Comparison of ENCODE assay signal across 15 mouse cellular contexts in genomic region chr2:32294348-32294747, GRCm38 (mm10). TPM values are rescaled to one million over a fixed set of nuclear protein-coding genes. Genes with fewer than 3 reads are reported as not detected.
DNase-seq lines count a peak whose midpoint lies in the region; ATAC-seq and TF ChIP-seq lines count a peak whose summit lies in the region.
"Had no signal": no experiment of that assay in that cellular context is flagged by ENCODE, and none has a peak within 500 bp of the region (broad histone marks: within the 10 kb centered on the region; RNA-seq: fewer than 3 reads in every experiment).

No protein-coding gene starts in this region.

- TF ChIP-seq CTCF in G1E (IDR thresholded peaks at IDR 0.05; ENCODE audit: low read depth, low read length), result no peak

- H3K9ac ChIP-seq in heart, embryonic 14.5 days (ENCODE audit: low read length), result peak overlapping the region; percentile 34; the same call in 1 of the 2 replicates
- H3K9ac ChIP-seq: embryonic facial prominence, embryonic 13.5 days; forebrain, postnatal 0 days; lung, embryonic 15.5 days had no signal

- peaks cover 88% of the 10 kb centered on the region for H3K36me3 ChIP-seq in G1E (replicated peaks)
- H3K36me3 ChIP-seq in heart, embryonic 14.5 days (ENCODE audit: control insufficient read depth, insufficient read depth, low read length), result peaks cover 66% of the 10 kb centered on the region

- no peaks in the 10 kb centered on the region for H3K9me3 ChIP-seq in G1E (replicated peaks)
- H3K9me3 ChIP-seq in heart, embryonic 14.5 days (ENCODE audit: control insufficient read depth, low read length), result no peaks in the 10 kb centered on the region
- H3K9me3 ChIP-seq: embryonic facial prominence, embryonic 13.5 days; lung, embryonic 15.5 days had no signal

- peak; percentile 54 for DNase-seq in cerebellum, adult 11 months
- no peak for DNase-seq in cerebellum, adult 8-10 months
- no peak for DNase-seq in G1E (ENCODE audit: low spot score)
- peak; percentile 75 to 77 for DNase-seq in cerebellum, postnatal 10 days
- no peak for DNase-seq in B cell, adult 2 months
- no peak for DNase-seq in spleen, postnatal 36 days (ENCODE audit: low spot score in 2 of 2)
- DNase-seq: forebrain, postnatal 0 days; kidney, postnatal 4 days; left cerebral cortex, postnatal 4 days; thymus, postnatal 25 days had no signal

- peaks cover 33% of the 10 kb centered on the region for H3K4me1 ChIP-seq in G1E (ENCODE audit: insufficient read depth, low read depth, low read length)
- H3K4me1 ChIP-seq in heart, embryonic 14.5 days (ENCODE audit: control insufficient read depth in 2 of 2, insufficient read depth in 2 of 2, low read length in 2 of 2), result peaks cover 3 to 18% of the 10 kb centered on the region in 2 experiments; a peak in 3 of 4 replicates

- WGBS in heart, embryonic 14.5 days, result 60% methylated on average over 8 of the region's 8 CpGs

- 0 out of 2 replicates have a peak overlapping the region, but pooled peaks have one; percentile 2 for H3K4me3 ChIP-seq in G1E (ENCODE audit: low read depth, low read length)
- H3K4me3 ChIP-seq in heart, embryonic 14.5 days (ENCODE audit: control insufficient read depth in 1 of 2, insufficient read depth in 1 of 2, low read depth in 1 of 2, low read length in 2 of 2), result no peak overlapping the region
- H3K4me3 ChIP-seq: embryonic facial prominence, embryonic 13.5 days; lung, embryonic 15.5 days had no signal

- H3K27me3 ChIP-seq in G1E (ENCODE audit: insufficient read depth, low read length), result peaks cover 2% of the 10 kb centered on the region; the same call in 1 of the 2 replicates
- no peaks in the 10 kb centered on the region for H3K27me3 ChIP-seq in heart, embryonic 14.5 days (ENCODE audit: control insufficient read depth, insufficient read depth, low read length)
- H3K27me3 ChIP-seq: embryonic facial prominence, embryonic 13.5 days; lung, embryonic 15.5 days had no signal

- ATAC-seq in G1E (ENCODE audit: extremely low read depth, insufficient number of reproducible peaks, low FRiP score, poor library complexity, severe bottlenecking), result no peak
- no peak for ATAC-seq in heart, embryonic 14.5 days (ENCODE audit: insufficient number of reproducible peaks, insufficient read depth, low FRiP score, low read depth)
- no peak for ATAC-seq in megakaryocyte, adult 5-6 weeks (ENCODE audit: poor library complexity, severe bottlenecking)
- ATAC-seq: forebrain, postnatal 0 days; hindbrain, embryonic 16.5 days had no signal

- peak overlapping the region in 1 of 2 experiments; percentile 28; a peak in 1 of 4 replicates for H3K27ac ChIP-seq in heart, embryonic 14.5 days (replicated peaks in 1 of 2; ENCODE audit: control insufficient read depth in 1 of 2, insufficient read depth in 1 of 2, low read depth in 2 of 2, low read length in 2 of 2)
- H3K27ac ChIP-seq: embryonic facial prominence, embryonic 13.5 days; lung, embryonic 15.5 days had no signal

- H3K4me2 ChIP-seq in heart, embryonic 14.5 days (ENCODE audit: low read length), result no peak overlapping the region
- H3K4me2 ChIP-seq: embryonic facial prominence, embryonic 13.5 days; lung, embryonic 15.5 days had no signal

RNA-seq across cellular contexts. Expression of gene Swi5, which starts 6.5 kb away (rescaled TPM):
- total RNA-seq in G1E (2014; fragmentation: Nextera tagmentation) (150 and 164 TPM in 2 replicates), G1E (2017) (482 and 488 TPM in 2 replicates)
- polyA plus RNA-seq in G1E (2012), result 351 and 432 TPM in 2 replicates
- polyA plus RNA-seq in heart, embryonic 14.5 days (2014; fragmentation: Nextera tagmentation; extraction: Ambion mirVana), result 129 and 131 TPM in 2 replicates
- total RNA-seq in megakaryocyte, adult 5-6 weeks (2015), result 114 and 143 TPM in 2 replicates
- 208 and 230 TPM in 2 replicates for total RNA-seq in megakaryocyte, adult 5-6 weeks (2017)

RNA-seq across cellular contexts. Expression of gene Golga2, which starts 7.2 kb away (rescaled TPM):
- total RNA-seq in G1E (2014; fragmentation: Nextera tagmentation) (19.5 and 24.5 TPM in 2 replicates), G1E (2017) (35.2 and 35.6 TPM in 2 replicates)
- polyA plus RNA-seq in G1E (2012), result 20.8 and 24.3 TPM in 2 replicates
- polyA plus RNA-seq in heart, embryonic 14.5 days (2014; fragmentation: Nextera tagmentation; extraction: Ambion mirVana), result 19.3 and 22.6 TPM in 2 replicates
- total RNA-seq in megakaryocyte, adult 5-6 weeks (2015), result 9.7 and 20.1 TPM in 2 replicates
- 51.1 and 55.3 TPM in 2 replicates for total RNA-seq in megakaryocyte, adult 5-6 weeks (2017)

RNA-seq across cellular contexts. Expression of gene Uck1, which starts 34.4 kb away (rescaled TPM):
- total RNA-seq in G1E (2014; fragmentation: Nextera tagmentation) (26.1 and 50.0 TPM in 2 replicates), G1E (2017) (41.7 and 42.5 TPM in 2 replicates)
- 53.2 and 56.1 TPM in 2 replicates for polyA plus RNA-seq in G1E (2012)
- polyA plus RNA-seq in heart, embryonic 14.5 days (2014; fragmentation: Nextera tagmentation; extraction: Ambion mirVana), result 37.0 and 43.4 TPM in 2 replicates
- total RNA-seq in megakaryocyte, adult 5-6 weeks (2015), result 18.7 and 29.3 TPM in 2 replicates
- 19.3 and 19.6 TPM in 2 replicates for total RNA-seq in megakaryocyte, adult 5-6 weeks (2017)

RNA-seq across cellular contexts. Expression of gene Ciz1, which starts 57.8 kb away (rescaled TPM):
- total RNA-seq in G1E (2014; fragmentation: Nextera tagmentation), result 196 and 213 TPM in 2 replicates
- total RNA-seq in G1E (2017), result 62.9 and 71.6 TPM in 2 replicates
- polyA plus RNA-seq in G1E (2012), result 306 and 372 TPM in 2 replicates
- polyA plus RNA-seq in heart, embryonic 14.5 days (2014; fragmentation: Nextera tagmentation; extraction: Ambion mirVana), result 28.8 and 31.1 TPM in 2 replicates
- total RNA-seq in megakaryocyte, adult 5-6 weeks (2015), result 56.3 and 67.0 TPM in 2 replicates
- total RNA-seq in megakaryocyte, adult 5-6 weeks (2017), result 66.2 and 81.0 TPM in 2 replicates

RNA-seq across cellular contexts. Expression of gene Pomt1, which starts 58.0 kb away (rescaled TPM):
- 25.8 and 31.8 TPM in 2 replicates for total RNA-seq in G1E (2014; fragmentation: Nextera tagmentation)
- 15.0 and 17.7 TPM in 2 replicates for total RNA-seq in G1E (2017)
- 12.3 and 12.8 TPM in 2 replicates for polyA plus RNA-seq in G1E (2012)
- polyA plus RNA-seq in heart, embryonic 14.5 days (2014; fragmentation: Nextera tagmentation; extraction: Ambion mirVana), result 15.9 and 17.3 TPM in 2 replicates
- 7.7 and 8.4 TPM in 2 replicates for total RNA-seq in megakaryocyte, adult 5-6 weeks (2015)
- 15.2 and 17.3 TPM in 2 replicates for total RNA-seq in megakaryocyte, adult 5-6 weeks (2017)

Comparison
In these comparisons a context has a peak if more than half of its experiments do, and no peak if none do; other contexts are left out.
1. DNase-seq: peak in cerebellum, adult 11 months (single experiment) and cerebellum, postnatal 10 days (2 of 2); none in cerebellum, adult 8-10 months (single experiment), G1E (single experiment), B cell, adult 2 months (0 of 2) and spleen, postnatal 36 days (0 of 2).